Mouse (Mus musculus) liver, postnatal 0 days (tissue): ENCODE measurements at regions not wholly inside any gene's neighbourhood (a gene's known extent, or its start where the extent isn't known, plus 50 kb on each side); places are given as distances from the start of the nearest gene placed in this dataset.

Experiments used
- CTCF ChIP-seq: sonication (generic); IDR thresholded peaks from 2 replicates; pipeline ENCODE4 v1.5.1; 2016; ENCODE audit warnings: antibody characterized with exemption, low read depth
- EP300 ChIP-seq: IDR thresholded peaks from 2 replicates; pipeline ENCODE4 v1.6.1; 2016; ENCODE audit warnings: antibody characterized with exemption, low read depth, mild to moderate bottlenecking

DNA sequence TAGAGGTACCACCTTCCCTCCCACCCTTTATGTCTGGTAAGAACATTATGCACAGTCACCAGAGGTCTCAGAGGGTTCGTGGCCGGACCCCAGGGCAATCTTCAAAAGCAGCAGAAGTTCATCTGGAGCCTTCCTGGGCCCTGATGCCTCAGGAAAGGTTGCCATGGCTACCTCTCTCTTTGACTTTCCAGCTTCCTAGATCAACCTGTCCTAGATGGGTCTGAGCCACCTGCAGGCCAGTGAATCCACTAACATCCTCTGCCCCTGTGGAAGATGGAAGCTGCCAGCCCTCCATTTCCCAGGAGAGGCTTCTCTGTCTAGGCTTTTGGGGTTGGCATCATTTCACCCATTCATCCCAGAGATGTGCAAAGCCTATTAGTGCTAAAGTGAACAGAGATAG is 84.8 kb upstream of the Syt13 start:
- TF ChIP-seq CTCF, result no peak
- TF ChIP-seq EP300, result no peak
